Mouse (Mus musculus) adrenal gland, adult 2 months (tissue): ENCODE measurements around the gene Ywhaq. TPM values are rescaled to one million over a fixed set of nuclear protein-coding genes. Genes with fewer than 3 reads are reported as not detected.

ENCODE experiments used
- polyA plus RNA-seq: library from polyadenylated mRNA; depleted of rRNA; stranded (reverse); fragments of >200 nt; gene quantifications from 2 replicates; pipeline ENCODE4 v1.2.3, GENCODE M21; 2012; rRNA removed
- total RNA-seq, 2 experiments: library from RNA; stranded (reverse); gene quantifications; 2 replicates each; pipeline ENCODE4 v1.2.3; 2021

The Ywhaq gene
- total and polyA plus RNA-seq, 3 experiments: 52.3 to 372 (median 207) TPM

Other genes with a start within 250 kb of the Ywhaq start
- 10 to 100 TPM; 63.9 to 67.1 TPM for gene Cpsf3, start 132.2 kb downstream of the Ywhaq start, total RNA-seq
- gene Cpsf3, start 132.2 kb downstream of the Ywhaq start, polyA plus RNA-seq: 12.9 and 21.2 TPM in 2 replicates
- gene Itgb1bp1, start 131.4 kb downstream of the Ywhaq start, total RNA-seq: 10 to 100 TPM; 82.2 to 97.0 TPM
- 12.6 and 18.8 TPM in 2 replicates for gene Itgb1bp1, start 131.4 kb downstream of the Ywhaq start, polyA plus RNA-seq
- 10 to 100 TPM; 61.2 to 65.0 TPM for gene Iah1, start 101.2 kb downstream of the Ywhaq start, total RNA-seq
- 68.7 and 108 TPM in 2 replicates for gene Iah1, start 101.2 kb downstream of the Ywhaq start, polyA plus RNA-seq
- gene Adam17, start 44.0 kb downstream of the Ywhaq start, total RNA-seq: 10 to 100 TPM; 40.2 to 43.8 TPM
- 11.7 and 25.9 TPM in 2 replicates for gene Adam17, start 44.0 kb downstream of the Ywhaq start, polyA plus RNA-seq